Mouse (Mus musculus): ENCODE measurements around the gene Tfdp2.
"Not testable (repeated sequence)": the region's sequence is repeated elsewhere in the genome, so short reads cannot be mapped to it uniquely, and the experiment has no call there.

The Tfdp2 gene

GRCm38 (mm10) chr9:96195885-96196622 is at the start of gene Tfdp2:
Tfdp2 (plus strand) TSS chr9:96196275.
- DNase-seq, result peak; percentile 99

GRCm38 (mm10) chr9:96152801-96153200 is 43.3 kb upstream of the Tfdp2 start:
- DNase-seq, result no peak

- peak; percentile 91 for DNase-seq
Observed at GRCm38 (mm10) chr9:96158431-96158830, 37.6 kb upstream of the Tfdp2 start.

GRCm38 (mm10) chr9:96159047-96159446 is 37.0 kb upstream of the Tfdp2 start:
- DNase-seq, result no peak

GRCm38 (mm10) chr9:96160767-96161166 is 35.3 kb upstream of the Tfdp2 start:
- peak; percentile 97 for DNase-seq

GRCm38 (mm10) chr9:96162421-96162820 is 33.7 kb upstream of the Tfdp2 start:
- no peak for DNase-seq

- no peak for DNase-seq
Observed at GRCm38 (mm10) chr9:96163443-96163842, 32.6 kb upstream of the Tfdp2 start.

GRCm38 (mm10) chr9:96163983-96164382 is 32.1 kb upstream of the Tfdp2 start:
- DNase-seq, result not testable (repeated sequence)

GRCm38 (mm10) chr9:96167168-96167585 is 28.9 kb upstream of the Tfdp2 start:
- DNase-seq, result peak; percentile 95

GRCm38 (mm10) chr9:96170600-96170999 is 25.5 kb upstream of the Tfdp2 start:
- no peak for DNase-seq

- no peak for DNase-seq
Observed at GRCm38 (mm10) chr9:96184909-96185308, 11.2 kb upstream of the Tfdp2 start.

- DNase-seq, result peak; percentile 64
Observed at GRCm38 (mm10) chr9:96186701-96187100, 9.4 kb upstream of the Tfdp2 start.

- peak; percentile 93 for DNase-seq
Observed at GRCm38 (mm10) chr9:96196636-96197181, 634 bp downstream of the Tfdp2 start.

- peak; percentile 96 for DNase-seq
Observed at GRCm38 (mm10) chr9:96197806-96198205, 1.7 kb downstream of the Tfdp2 start.

- DNase-seq, result no peak
Observed at GRCm38 (mm10) chr9:96203663-96204062, 7.6 kb downstream of the Tfdp2 start.

- no peak for DNase-seq
Observed at GRCm38 (mm10) chr9:96207428-96207827, 11.4 kb downstream of the Tfdp2 start.

GRCm38 (mm10) chr9:96213036-96213645 is 17.1 kb downstream of the Tfdp2 start:
- DNase-seq, result peak; percentile 60

GRCm38 (mm10) chr9:96214171-96214570 is 18.1 kb downstream of the Tfdp2 start:
- peak; percentile 63 for DNase-seq

GRCm38 (mm10) chr9:96217299-96217698 is 21.2 kb downstream of the Tfdp2 start:
- no peak for DNase-seq

- DNase-seq, result no peak
Observed at GRCm38 (mm10) chr9:96217799-96218198, 21.7 kb downstream of the Tfdp2 start.

GRCm38 (mm10) chr9:96219114-96219669 is 23.1 kb downstream of the Tfdp2 start:
- no peak for DNase-seq

- no peak for DNase-seq
Observed at GRCm38 (mm10) chr9:96220419-96220818, 24.3 kb downstream of the Tfdp2 start.

- DNase-seq, result peak; percentile 91
Observed at GRCm38 (mm10) chr9:96223302-96223701, 27.2 kb downstream of the Tfdp2 start.

- no peak for DNase-seq
Observed at GRCm38 (mm10) chr9:96228285-96228684, 32.2 kb downstream of the Tfdp2 start.
